Mouse (Mus musculus): ENCODE measurements around the gene Olfr12. TPM values are rescaled to one million over a fixed set of nuclear protein-coding genes. Genes with fewer than 3 reads are reported as not detected.

The Olfr12 gene
- not detected for total RNA-seq (2023)

GRCm38 (mm10) chr1:92617488-92617887, at the start of gene Olfr12:
Gene Olfr12 (plus strand): TSS chr1:92617788.

GRCm38 (mm10) chr1:92571022-92571421, 46.6 kb upstream of the Olfr12 start, which contains the start of gene Olfr1413:
Gene Olfr1413 (plus strand): TSS chr1:92571322.

GRCm38 (mm10) chr1:92585479-92585878, 32.1 kb upstream of the Olfr12 start, which contains the start of gene Olfr1412:
Gene Olfr1412 (plus strand): TSS chr1:92585779.

GRCm38 (mm10) chr1:92594111-92594510, 23.5 kb upstream of the Olfr12 start, which contains the start of gene Olfr1411:
Gene Olfr1411 (plus strand): TSS chr1:92594411.

GRCm38 (mm10) chr1:92605482-92605881, 12.1 kb upstream of the Olfr12 start, which contains the start of gene Olfr1410:
Gene Olfr1410 (plus strand): TSS chr1:92605782.

GRCm38 (mm10) chr1:92641514-92642272, 24.1 kb downstream of the Olfr12 start, which contains the start of gene Cops9:
Gene Cops9 (minus strand): TSS chr1:92641985.

GRCm38 (mm10) chr1:92648673-92649072, 31.1 kb downstream of the Olfr12 start, which contains the start of gene Otos:
Gene Otos (minus strand): TSS chr1:92648841.

Other genes starting within 250 kb of the Olfr12 start
- 100 to 1,000 TPM; 162 to 166 TPM for gene Ndufa10, start 143.9 kb upstream of the Olfr12 start, total RNA-seq (2023)
- gene Olfr1416, start 132.7 kb upstream of the Olfr12 start, total RNA-seq (2023) = not detected
- not detected for gene Olfr1415, start 121.7 kb upstream of the Olfr12 start, total RNA-seq (2023)
- not detected for gene Olfr1414, start 99.1 kb upstream of the Olfr12 start, total RNA-seq (2023)
- gene Olfr1413, start 46.5 kb upstream of the Olfr12 start, total RNA-seq (2023) = not detected
- gene Olfr1412, start 32.0 kb upstream of the Olfr12 start, total RNA-seq (2023) = not detected
- gene Olfr1411, start 23.4 kb upstream of the Olfr12 start, total RNA-seq (2023) = not detected
- gene Olfr1410, start 12.0 kb upstream of the Olfr12 start, total RNA-seq (2023) = not detected
- 100 to 1,000 TPM; 105 to 111 TPM for gene Cops9, start 24.2 kb downstream of the Olfr12 start, total RNA-seq (2023)
- gene Otos, start 31.1 kb downstream of the Olfr12 start, total RNA-seq (2023) = not detected
- 10 to 100 TPM; 10.4 to 13.2 TPM for gene Gpc1, start 213.9 kb downstream of the Olfr12 start, total RNA-seq (2023)

Measured in T-cell, adult 66 days (primary cell).